Mouse (Mus musculus) layer of hippocampus, adult 8-10 months (tissue): ENCODE measurements around the gene Aqp3. TPM values are rescaled to one million over a fixed set of nuclear protein-coding genes. Genes with fewer than 3 reads are reported as not detected.

Experiments
- DNase-seq, 2 experiments: peaks; one replicate each; pipeline ENCODE4 v3.0.0; 2022; ENCODE audit warnings: low spot score in 2 of 2
- total RNA-seq, 4 experiments: library from RNA; stranded (reverse); gene quantifications; 2 replicates each; pipeline ENCODE4 v1.2.4; 2022

Aqp3 gene
- total RNA-seq, 4 experiments from 2014 or later = not detected

DNA sequence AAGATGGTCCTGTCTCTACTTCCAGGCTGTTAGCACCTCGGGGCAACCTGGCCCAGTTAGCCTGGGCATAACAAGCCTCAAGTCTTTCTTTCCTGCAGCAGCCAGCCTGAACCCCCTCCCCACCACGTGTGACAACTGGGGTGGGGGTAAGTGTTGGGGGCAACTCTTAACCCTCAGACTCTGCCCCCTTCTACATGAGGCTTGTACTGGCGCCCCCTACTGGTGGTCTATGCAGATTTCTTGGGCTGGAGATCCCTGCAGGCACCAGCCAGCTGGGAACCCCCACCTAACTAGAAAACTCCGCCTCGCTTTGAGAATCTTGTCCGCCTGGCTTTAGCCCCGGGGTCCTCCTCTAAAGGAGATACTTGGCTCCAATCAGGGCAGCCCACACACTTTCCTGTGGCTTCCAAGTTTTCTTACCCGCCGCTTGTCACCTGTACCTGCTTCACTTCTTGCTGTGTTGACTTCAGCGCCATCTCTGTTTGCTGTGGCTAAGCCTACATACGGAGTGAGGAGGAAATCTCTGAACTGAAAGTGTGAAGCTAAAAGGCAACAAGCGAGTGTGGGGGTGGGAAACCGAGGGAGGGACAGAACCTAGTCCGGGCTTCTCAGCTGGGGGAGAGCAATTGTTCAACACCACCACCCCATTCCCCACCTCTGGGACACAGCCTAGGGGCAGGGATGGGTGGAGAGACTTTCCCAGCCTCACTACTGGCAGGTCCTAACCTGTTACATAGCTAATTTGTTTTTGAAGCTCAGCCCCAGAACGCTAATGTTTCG is 33.9 kb downstream of the Aqp3 start:
- no peak for DNase-seq

DNA sequence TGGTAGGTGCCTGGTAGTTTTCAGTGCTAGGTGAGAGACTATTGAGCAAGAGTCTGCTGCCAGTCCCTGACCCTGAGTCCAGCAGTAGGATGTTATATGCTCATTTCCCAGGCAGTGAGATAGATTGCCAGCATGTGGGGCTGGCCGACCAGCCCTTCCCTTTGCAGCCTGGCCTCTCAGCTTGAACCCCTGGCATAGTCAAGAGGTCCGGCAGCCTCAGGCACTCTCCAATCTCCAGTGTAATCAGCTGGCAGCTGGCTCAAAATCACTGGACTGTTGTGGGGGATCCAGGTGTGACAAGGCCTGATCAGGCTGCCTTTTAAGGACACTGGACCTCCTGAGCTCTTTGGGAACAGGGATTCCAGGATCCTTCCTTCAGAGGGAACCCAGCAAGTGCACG is 34.6 kb downstream of the Aqp3 start:
- DNase-seq = no peak

DNA sequence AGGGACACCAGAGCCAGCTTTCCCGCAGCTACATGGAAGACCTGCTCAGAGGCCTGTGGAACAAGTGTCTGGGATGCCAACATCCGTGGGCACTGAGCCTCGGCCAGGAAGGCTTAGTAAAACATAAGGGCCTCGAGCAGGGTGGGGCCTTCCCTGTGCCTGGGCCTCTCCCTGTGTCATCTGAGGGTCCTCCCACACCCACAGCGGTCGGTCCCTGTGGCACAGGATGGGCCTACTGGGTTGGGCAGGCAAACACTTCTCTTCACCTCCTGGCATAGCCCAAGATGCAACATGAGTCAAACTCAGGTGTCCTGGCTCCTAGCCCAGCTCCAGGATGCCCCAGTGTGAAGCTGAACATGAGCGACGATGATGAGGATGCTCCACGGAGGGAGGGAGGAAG is 40.6 kb downstream of the Aqp3 start:
- no peak for DNase-seq

DNA sequence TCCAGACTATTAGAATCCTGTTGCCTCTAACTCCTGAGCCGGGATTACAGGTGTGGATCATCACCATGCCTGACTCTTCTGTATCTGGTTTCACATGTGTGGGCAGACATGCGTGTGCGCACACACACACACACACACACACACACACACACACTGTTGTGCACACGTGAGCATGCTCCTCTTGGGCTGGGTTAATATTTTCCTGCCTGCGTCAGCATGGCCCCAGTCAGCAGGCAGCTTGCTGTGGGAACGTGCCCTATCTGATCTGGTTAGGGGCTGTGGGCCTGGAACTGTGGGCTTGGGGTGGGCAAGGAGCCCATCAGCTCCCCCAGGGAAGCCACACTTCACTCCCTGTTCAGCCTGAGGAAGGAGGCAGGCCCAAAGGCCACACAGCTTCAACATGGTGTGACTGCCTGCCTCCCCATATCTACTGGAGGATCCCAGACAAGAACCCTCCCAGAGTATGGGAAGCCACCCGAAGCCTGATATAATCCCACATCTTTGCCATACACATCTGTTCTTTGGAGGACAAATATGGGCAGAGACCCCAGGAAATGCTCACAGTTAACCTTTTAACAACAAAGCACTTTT is 41.1 kb downstream of the Aqp3 start:
- DNase-seq = no peak

DNA sequence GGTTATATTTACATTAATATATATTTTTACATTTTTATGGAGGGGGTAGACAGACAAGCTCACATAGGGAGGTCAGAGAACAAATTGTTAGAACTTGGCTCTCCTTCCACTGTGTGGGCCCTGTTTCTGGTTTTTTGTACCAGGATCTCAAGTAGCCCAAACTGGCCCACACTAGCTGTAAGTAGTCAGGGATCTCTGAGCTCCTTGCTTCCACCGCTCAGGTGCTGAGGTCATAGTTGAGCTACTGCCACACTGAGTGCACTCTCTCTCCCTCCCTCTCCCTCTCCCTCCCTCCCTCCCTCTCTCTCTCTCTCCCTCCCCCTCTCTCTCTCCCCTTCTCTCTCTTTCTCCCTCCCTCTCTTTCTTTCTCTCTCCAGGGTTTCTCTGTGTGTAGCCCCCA is 41.7 kb downstream of the Aqp3 start:
- DNase-seq = no peak

DNA sequence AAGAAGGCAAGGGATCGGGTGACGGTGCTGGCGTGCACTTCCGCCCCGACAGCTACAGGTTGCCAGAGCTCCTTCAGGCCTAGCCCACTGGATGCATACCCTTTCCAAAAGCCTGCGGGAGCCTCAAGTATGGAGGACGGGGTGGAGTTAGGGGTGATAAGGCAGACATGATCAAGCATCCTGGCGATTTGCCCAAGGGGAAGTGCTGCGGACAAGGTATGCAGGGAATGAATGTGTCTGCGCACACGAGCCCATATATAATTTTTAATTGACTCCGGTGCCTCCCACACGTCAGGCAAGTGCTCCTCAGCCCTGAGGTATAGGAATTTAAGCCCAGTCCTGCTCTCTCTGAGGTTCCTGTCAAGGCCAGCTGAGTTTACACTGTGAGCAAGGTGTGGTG is 42.9 kb downstream of the Aqp3 start:
- DNase-seq = no peak

DNA sequence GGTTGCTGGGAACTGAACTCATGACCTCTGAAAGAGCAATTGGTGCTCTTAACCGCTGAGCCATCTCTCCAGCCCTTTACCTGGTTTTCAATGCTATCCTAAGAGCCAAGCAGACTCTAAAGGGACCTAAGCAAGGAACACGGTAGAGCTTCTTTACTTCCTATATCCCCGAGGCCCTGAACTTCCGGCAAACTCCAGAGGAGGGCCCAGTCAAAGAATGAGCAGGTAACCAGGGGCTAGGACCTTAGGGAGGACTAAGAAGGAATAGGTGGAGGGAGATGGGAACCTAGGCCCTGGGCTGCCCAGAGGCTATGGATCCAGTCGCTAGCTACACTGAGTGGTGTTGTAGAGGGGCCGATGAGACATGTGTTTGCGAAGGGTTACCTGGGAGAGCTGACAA is 46.2 kb downstream of the Aqp3 start:
- no peak for DNase-seq

DNA sequence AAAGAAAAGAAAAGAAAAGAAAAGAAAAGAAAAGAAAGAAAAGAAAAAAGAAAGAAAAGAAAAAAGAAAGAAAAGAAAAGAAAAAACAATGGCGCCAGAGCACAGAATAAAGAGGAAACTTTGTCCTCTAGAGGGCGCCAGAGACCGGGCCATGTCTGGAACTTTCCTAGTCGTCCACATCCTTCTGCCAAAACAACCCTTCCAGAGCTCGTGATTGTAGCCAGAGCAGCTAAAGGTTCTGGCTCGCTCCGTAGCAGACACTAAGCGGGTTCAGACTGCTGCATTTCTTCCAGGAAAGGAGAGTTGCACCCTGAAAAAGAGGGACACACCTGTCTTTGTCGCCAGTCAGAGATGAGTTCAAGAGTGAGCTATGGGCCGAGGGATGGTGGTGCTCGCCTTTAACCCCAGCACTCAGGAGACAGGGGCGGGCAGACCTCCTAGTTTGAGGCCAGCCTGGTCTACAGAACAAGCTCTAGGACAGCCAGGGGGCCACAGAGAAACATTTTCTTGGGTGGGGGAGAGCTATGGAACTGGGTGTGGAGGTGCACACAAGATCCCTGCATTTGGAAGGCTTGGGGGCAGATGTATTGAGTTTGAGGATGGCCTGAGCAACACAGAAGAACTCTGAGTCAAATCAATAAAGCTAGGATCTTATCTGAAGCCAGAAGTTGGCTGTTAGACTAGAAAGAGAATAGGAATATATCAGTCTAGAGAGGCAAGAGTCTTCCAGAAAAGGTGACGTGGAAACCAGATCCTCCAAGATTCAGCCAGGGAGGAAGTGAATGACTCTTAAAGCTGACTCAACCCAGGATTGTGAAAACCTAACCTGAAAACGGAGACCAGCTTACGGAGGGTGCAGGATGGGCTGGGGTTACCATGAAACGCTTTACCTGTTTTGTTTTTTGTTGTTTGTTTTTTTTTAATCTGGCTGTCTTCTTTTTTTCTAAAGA is 47.0 kb downstream of the Aqp3 start:
- DNase-seq = peak; percentile 54 to 82

DNA sequence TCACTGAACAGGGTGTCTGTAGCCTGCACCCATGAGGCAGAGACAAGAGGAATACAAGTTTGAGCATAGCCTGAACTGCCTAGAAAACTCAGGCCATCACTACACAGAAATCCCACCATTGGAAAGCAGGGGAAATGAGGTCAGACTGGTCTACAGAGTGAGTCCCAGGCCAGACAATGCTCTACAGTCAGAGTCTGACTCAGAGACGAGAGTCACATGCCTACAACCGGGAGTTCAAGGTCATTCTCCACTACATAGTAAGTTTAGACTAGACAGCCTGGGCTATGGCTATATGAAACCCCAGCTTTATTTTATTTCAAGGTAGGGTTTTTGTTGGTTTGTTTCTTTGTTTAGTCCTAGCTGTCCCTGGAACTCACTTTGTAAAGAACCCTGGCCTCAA is 49.1 kb downstream of the Aqp3 start:
- no peak for DNase-seq

DNA sequence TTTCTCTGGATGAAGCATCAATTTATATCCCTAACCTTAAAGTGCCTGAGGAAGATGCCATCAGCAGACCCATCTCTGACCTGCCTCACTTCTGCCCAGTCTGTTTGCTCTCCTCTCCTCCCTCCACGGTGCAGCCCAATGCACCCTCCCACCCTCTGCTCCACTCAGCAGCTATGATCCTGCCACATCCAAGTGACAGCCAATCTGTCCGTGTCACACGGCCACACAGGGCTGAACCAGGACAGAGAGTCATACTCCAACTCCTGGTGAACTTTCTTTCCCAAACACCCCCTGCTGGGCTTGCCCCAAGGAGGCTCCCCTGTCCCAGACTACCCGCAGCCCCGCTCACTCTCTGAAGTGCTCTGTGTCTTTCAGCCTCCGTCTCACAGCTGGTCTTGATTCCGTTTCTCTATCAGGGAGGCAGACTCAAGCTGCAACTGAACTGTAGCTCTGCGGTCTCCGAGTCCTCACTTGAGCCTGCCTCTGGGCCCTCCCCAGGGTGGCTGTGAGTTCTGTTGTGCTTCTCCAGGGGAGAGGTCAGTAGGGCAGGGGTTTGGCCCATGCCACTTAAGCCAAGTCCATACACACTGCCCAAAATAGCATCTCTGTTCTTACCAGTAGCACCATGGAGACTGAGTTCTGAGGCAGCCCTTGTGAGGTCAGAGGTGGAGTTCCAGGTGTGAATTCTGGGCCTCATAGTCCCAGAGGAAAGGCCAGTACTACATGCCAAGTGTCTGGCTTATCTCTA is 50.3 kb downstream of the Aqp3 start, which contains the start of gene Aqp7:
Gene Aqp7 (minus strand): TSS at position 616 of the 748 bp plus-strand sequence.
- DNase-seq = no peak

DNA sequence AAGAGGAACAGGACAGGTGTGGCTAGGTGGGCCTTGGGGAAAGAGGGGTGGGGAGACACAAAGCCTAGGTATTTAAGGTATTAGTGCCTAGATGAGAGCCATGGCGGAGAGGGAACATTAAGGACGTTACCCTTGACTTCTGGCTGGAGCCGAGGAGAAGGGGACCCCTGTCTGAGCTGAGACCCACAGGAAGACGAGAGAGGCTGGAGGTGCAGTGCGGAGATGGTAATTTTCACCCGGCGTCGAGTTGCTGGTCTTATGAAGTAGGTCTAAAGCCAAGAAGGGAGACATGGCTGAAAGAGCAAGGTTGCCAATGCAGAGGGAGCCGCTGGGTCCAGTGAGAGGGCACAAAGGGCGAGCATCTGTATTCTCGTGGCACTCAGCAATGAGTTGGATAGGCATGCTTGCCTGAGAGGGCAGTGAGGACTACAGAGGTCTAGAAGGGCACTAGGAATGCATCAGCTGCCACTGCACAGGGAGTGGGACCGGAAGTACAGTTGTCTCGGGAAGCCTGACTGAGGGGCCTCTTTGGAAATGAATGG is 51.7 kb downstream of the Aqp3 start:
- DNase-seq = no peak

DNA sequence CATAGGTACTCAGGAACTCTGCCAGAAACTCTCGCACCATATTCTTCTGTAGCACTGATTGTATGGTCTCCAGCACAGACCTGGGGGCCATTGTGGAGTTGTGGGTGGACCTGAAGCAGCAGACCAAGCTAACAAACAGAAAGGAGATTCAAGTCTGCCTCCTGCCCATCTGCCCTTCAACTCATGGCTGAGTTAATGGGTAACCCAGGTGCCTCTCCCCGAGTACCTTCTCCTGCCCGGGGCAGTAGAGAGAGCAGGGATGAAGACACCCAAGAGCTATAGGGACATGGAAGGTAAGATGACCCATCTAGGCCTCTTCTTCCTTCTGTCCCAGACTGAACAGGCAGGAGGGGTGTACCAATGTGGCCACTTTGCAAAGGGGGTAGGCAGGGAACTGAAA is 52.7 kb downstream of the Aqp3 start:
- no peak for DNase-seq

DNA sequence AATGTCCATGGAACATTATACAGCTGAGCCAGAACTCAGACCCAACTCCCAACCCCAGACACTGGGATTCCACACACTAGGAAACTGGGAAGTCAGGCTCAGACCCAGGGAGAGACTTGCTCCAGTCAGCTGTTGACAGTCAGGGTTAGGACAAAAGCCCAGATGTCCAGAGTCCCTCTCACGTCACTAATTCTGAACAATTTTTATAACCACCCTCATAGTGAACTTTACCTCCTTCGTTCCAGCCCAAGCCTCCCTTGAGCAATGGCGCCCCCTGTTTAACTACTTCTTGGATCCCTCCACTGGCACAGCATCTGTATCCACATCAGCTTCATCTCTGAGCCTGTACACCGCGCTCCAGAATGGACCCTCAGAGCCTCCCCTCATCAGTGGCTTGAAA is 54.0 kb downstream of the Aqp3 start:
- no peak for DNase-seq

DNA sequence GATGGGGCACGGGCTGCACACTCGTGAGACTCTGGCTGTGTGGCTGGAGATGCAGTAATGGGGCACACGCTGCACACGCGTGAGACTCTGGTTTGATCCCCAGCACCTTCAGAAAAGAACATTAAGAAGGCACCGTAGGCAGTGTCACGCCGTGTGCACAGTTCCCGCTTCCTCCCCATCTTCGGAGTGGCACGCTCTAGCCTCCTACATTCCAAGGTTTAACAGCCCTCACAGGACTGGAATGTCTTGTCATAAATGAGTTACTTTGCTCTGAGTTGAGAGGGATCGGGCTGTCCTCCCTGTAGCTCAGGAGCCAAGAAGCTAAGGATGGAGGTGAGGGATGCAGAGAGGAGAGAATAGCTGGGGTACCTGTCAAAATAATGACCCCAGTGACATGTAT is 55.1 kb downstream of the Aqp3 start:
- DNase-seq = no peak

Other genes with a start within 250 kb of the Aqp3 start
- 10 to 100 TPM in 2 of 4 experiments, 1 to 10 TPM in 2; 6.7 to 13.0 (median 9.0) TPM for gene B4galt1, start 244.2 kb downstream of the Aqp3 start, total RNA-seq
- gene Spink4, start 178.1 kb downstream of the Aqp3 start, total RNA-seq = not detected
- gene Bag1, start 149.9 kb downstream of the Aqp3 start, total RNA-seq = 100 to 1,000 TPM; 134 to 161 (median 142) TPM
- gene Chmp5, start 149.8 kb downstream of the Aqp3 start, total RNA-seq = 10 to 100 TPM; 67.5 to 80.0 (median 74.2) TPM
- gene Nfx1, start 127.3 kb downstream of the Aqp3 start, total RNA-seq = 10 to 100 TPM; 69.6 to 78.0 (median 76.1) TPM
- not detected for gene Aqp7, start 50.0 kb downstream of the Aqp3 start, total RNA-seq
- gene Nol6, start 26.3 kb upstream of the Aqp3 start, total RNA-seq = 100 to 1,000 TPM; 101 to 113 (median 103) TPM
- gene Ube2r2, start 37.6 kb upstream of the Aqp3 start, total RNA-seq = 10 to 100 TPM; 76.8 to 93.6 (median 82.0) TPM
- 10 to 100 TPM; 45.8 to 58.7 (median 50.2) TPM for gene Ubap2, start 177.0 kb upstream of the Aqp3 start, total RNA-seq
- gene Dcaf12, start 216.7 kb upstream of the Aqp3 start, total RNA-seq = 10 to 100 TPM; 35.5 to 42.6 (median 39.6) TPM